ENCODE assay signal across 19 mouse cellular contexts in genomic region chr11:96616792-96617191, GRCm38 (mm10).
DNase-seq lines count a peak whose midpoint lies in the region; ATAC-seq lines count a peak whose summit lies in the region.
"Had no signal": no experiment of that assay in that cellular context is flagged by ENCODE, and none has a peak within 500 bp of the region (broad histone marks: within the 10 kb centered on the region; RNA-seq: fewer than 3 reads in every experiment).

No protein-coding gene starts in this region.

- no peak overlapping the region for H3K27ac ChIP-seq in heart, embryonic 10.5 days
- H3K27ac ChIP-seq in lung, embryonic 16.5 days (ENCODE audit: low read length) = no peak overlapping the region
- H3K27ac ChIP-seq: embryonic facial prominence, embryonic 12.5 days; hindbrain, embryonic 12.5 days; limb, embryonic 10.5 days; lung, embryonic 15.5 days had no signal

- peak; percentile 71 for ATAC-seq in lung, embryonic 16.5 days (ENCODE audit: low read depth)
- ATAC-seq: forebrain, embryonic 14.5 days; inflammation-experienced regulatory T-cells, adult 6 months had no signal

- peaks cover 25% of the 10 kb centered on the region for H3K27me3 ChIP-seq in heart, embryonic 10.5 days (ENCODE audit: insufficient read depth, poor library complexity, severe bottlenecking)
- peaks cover 7% of the 10 kb centered on the region for H3K27me3 ChIP-seq in lung, embryonic 16.5 days (ENCODE audit: control insufficient read depth, insufficient read depth, low read depth, low read length)
- H3K27me3 ChIP-seq: hindbrain, embryonic 12.5 days had no signal

- no peak overlapping the region for H3K9ac ChIP-seq in lung, embryonic 16.5 days (ENCODE audit: low read length)
- H3K9ac ChIP-seq: embryonic facial prominence, embryonic 12.5 days; hindbrain, embryonic 12.5 days; lung, embryonic 15.5 days had no signal

- H3K4me1 ChIP-seq in heart, embryonic 10.5 days = 0 out of 2 replicates have a peak, but pooled peaks cover 7% of the 10 kb centered on the region
- H3K4me1 ChIP-seq in lung, embryonic 16.5 days (replicated peaks; ENCODE audit: control insufficient read depth, insufficient read depth, low read length) = no peaks in the 10 kb centered on the region; the same call in 1 of the 2 replicates

- H3K36me3 ChIP-seq in heart, embryonic 10.5 days = no peaks in the 10 kb centered on the region
- no peaks in the 10 kb centered on the region for H3K36me3 ChIP-seq in lung, embryonic 16.5 days (ENCODE audit: control insufficient read depth, insufficient read depth, low read length)
- H3K36me3 ChIP-seq: embryonic facial prominence, embryonic 12.5 days; hindbrain, embryonic 12.5 days; limb, embryonic 10.5 days; lung, embryonic 15.5 days had no signal

- DNase-seq in heart, adult 11 months = peak; percentile 95
- DNase-seq in heart, embryonic 10.5 days (ENCODE audit: low spot score) = no peak
- peak; percentile 54 for DNase-seq in kidney, adult 9 months
- DNase-seq in kidney, postnatal 4 days = no peak
- DNase-seq in lung, postnatal 10 days = no peak
- no peak for DNase-seq in T-cell, adult 2 months (ENCODE audit: low spot score)
- DNase-seq: cerebellum, adult 9-11 months; gastrocnemius, postnatal 14 days; right cerebral cortex, postnatal 14 days; spleen, adult 18-20 months; thymus, postnatal 25 days had no signal

- H3K4me2 ChIP-seq in lung, embryonic 16.5 days (ENCODE audit: low read depth, low read length) = peak overlapping the region; percentile 22; the same call in 1 of the 2 replicates
- H3K4me2 ChIP-seq: embryonic facial prominence, embryonic 12.5 days; hindbrain, embryonic 12.5 days; liver, embryonic 11.5 days had no signal

- no peak overlapping the region for H3K4me3 ChIP-seq in heart, embryonic 10.5 days
- H3K4me3 ChIP-seq in lung, embryonic 16.5 days (ENCODE audit: low read length) = no peak overlapping the region
- H3K4me3 ChIP-seq: embryonic facial prominence, embryonic 12.5 days; hindbrain, embryonic 12.5 days; limb, embryonic 10.5 days; lung, embryonic 15.5 days had no signal

- WGBS in heart, embryonic 10.5 days = 46% methylated on average over 5 of the region's 5 CpGs
- WGBS in lung, embryonic 16.5 days = 34% methylated on average over 4 of the region's 5 CpGs

- H3K9me3 ChIP-seq in heart, embryonic 10.5 days = no peaks in the 10 kb centered on the region
- no peaks in the 10 kb centered on the region for H3K9me3 ChIP-seq in lung, embryonic 16.5 days (ENCODE audit: control insufficient read depth, low read length)
- H3K9me3 ChIP-seq: embryonic facial prominence, embryonic 12.5 days; hindbrain, embryonic 12.5 days; limb, embryonic 10.5 days; lung, embryonic 15.5 days had no signal

Comparison
In these comparisons a context has a peak if more than half of its experiments do, and no peak if none do; other contexts are left out.
1. DNase-seq: peak in heart, adult 11 months (single experiment) and kidney, adult 9 months (single experiment); none in heart, embryonic 10.5 days (single experiment), kidney, postnatal 4 days (0 of 2), lung, postnatal 10 days (single experiment) and T-cell, adult 2 months (single experiment).